Mouse (Mus musculus) G1E (cell line): ENCODE data around the gene Rab37.

Experiments
- CTCF ChIP-seq: IDR thresholded peaks from 2 replicates; pipeline ENCODE4 v1.5.1; 2012; ENCODE audit warnings: low read depth, low read length, inconsistent platforms, mixed read lengths
- GATA1 ChIP-seq: IDR thresholded peaks from 2 replicates; pipeline ENCODE4 v1.6.1; 2012; ENCODE audit warnings: borderline replicate concordance, low read length, inconsistent platforms, mixed read lengths
- GATA2 ChIP-seq: IDR thresholded peaks from 2 replicates; pipeline ENCODE4 v1.6.1; 2012; ENCODE audit warnings: low read depth, low read length, inconsistent platforms, borderline replicate concordance
- POLR2AphosphoS5 ChIP-seq: IDR thresholded peaks from 2 replicates; pipeline ENCODE4 v1.6.1; 2012; ENCODE audit warnings: low read depth, low read length, inconsistent platforms; ENCODE audit not compliant: insufficient replicate concordance
- TAL1 ChIP-seq: conservative IDR thresholded peaks from 2 replicates; pipeline ENCODE4 v1.6.1; 2012; ENCODE audit warnings: low read depth, low read length, inconsistent platforms, mixed read lengths

DNA sequence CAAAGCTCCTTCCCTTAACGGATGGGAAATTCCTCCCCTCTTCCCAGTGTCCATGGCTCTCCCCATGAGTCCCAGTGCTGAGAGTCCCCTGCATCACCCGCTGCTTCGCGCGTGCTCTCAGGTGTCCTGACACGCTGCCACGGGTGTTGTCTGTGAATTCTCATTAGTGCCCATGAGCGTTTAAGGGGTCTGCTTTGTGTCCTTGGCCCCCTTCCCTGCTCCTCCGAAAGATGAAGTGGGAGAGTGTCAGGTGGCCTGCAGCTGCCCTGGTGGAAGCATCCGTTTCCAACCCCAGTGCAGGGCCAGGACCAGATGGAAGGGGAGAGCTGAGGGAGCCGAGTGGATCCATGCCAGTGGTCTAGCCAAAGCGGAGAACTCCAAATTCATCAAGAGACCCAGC, 116.9 kb downstream of the Rab37 start:
- TF ChIP-seq CTCF (no peak), TAL1 (no peak), GATA1 (no peak), POLR2AphosphoS5 (no peak), GATA2 (no peak)
